Comparison of ENCODE assay signal across 9 mouse cellular contexts in genomic region chr15:99083258-99083657, GRCm38 (mm10). TPM values are rescaled to one million over a fixed set of nuclear protein-coding genes. Genes with fewer than 3 reads are reported as not detected.
A peak's percentile ranks its signal among the peaks of the same experiment; 100 is the strongest.
DNase-seq lines count a peak whose midpoint lies in the region; ATAC-seq and TF ChIP-seq lines count a peak whose summit lies in the region.
"Had no signal": no experiment of that assay in that cellular context is flagged by ENCODE, and none has a peak within 500 bp of the region (broad histone marks: within the 10 kb centered on the region; RNA-seq: fewer than 3 reads in every experiment).

No protein-coding gene starts in this region.

- H3K9me3 ChIP-seq in kidney, embryonic 16.5 days (ENCODE audit: low read length), result no peaks in the 10 kb centered on the region
- no peaks in the 10 kb centered on the region for H3K9me3 ChIP-seq in ES-Bruce4 (replicated peaks; ENCODE audit: control insufficient read depth, insufficient read depth, low read length, poor library complexity, severe bottlenecking)
- no peaks in the 10 kb centered on the region for H3K9me3 ChIP-seq in embryonic facial prominence, embryonic 10.5 days
- H3K9me3 ChIP-seq: limb, embryonic 15.5 days had no signal

- H3K4me1 ChIP-seq in kidney, embryonic 16.5 days (ENCODE audit: insufficient read depth, low read length), result peaks cover 21% of the 10 kb centered on the region
- H3K4me1 ChIP-seq in ES-Bruce4 (ENCODE audit: control insufficient read depth, insufficient read depth, low read length), result peaks cover 2% of the 10 kb centered on the region
- peaks cover 30% of the 10 kb centered on the region for H3K4me1 ChIP-seq in embryonic facial prominence, embryonic 10.5 days
- 0 out of 2 replicates have a peak, but pooled peaks cover 2% of the 10 kb centered on the region for H3K4me1 ChIP-seq in lung, adult 2 months (ENCODE audit: control insufficient read depth, insufficient read depth, low read length)

- no peak overlapping the region for H3K27ac ChIP-seq in kidney, embryonic 16.5 days (ENCODE audit: low read length)
- no peak overlapping the region for H3K27ac ChIP-seq in ES-Bruce4 (ENCODE audit: insufficient read depth, low read length)
- H3K27ac ChIP-seq in embryonic facial prominence, embryonic 10.5 days (replicated peaks), result no peak overlapping the region
- H3K27ac ChIP-seq: limb, embryonic 15.5 days had no signal

- no peak overlapping the region for H3K9ac ChIP-seq in kidney, embryonic 16.5 days (replicated peaks; ENCODE audit: low read length)
- H3K9ac ChIP-seq in ES-Bruce4 (ENCODE audit: low read depth, poor library complexity, severe bottlenecking), result no peak overlapping the region
- H3K9ac ChIP-seq: limb, embryonic 15.5 days had no signal

- WGBS in kidney, embryonic 16.5 days, result 72% methylated on average over 9 of the region's 9 CpGs
- WGBS in embryonic facial prominence, embryonic 10.5 days, result 71% methylated on average over 9 of the region's 9 CpGs
- 63% methylated on average over 9 of the region's 9 CpGs for WGBS in lung, adult 2 months

- TF ChIP-seq CTCF in ES-Bruce4 (IDR thresholded peaks at IDR 0.05; ENCODE audit: low read depth, low read length), result peak; percentile 72
- TF ChIP-seq CTCF in lung, adult 2 months (IDR thresholded peaks at IDR 0.05; ENCODE audit: insufficient read depth, low read length), result peak; percentile 76

- peak; percentile 70 for DNase-seq in kidney, adult 9 months
- DNase-seq in B cell, adult 2 months, result peak; percentile 54 to 58
- DNase-seq in embryonic facial prominence, embryonic 10.5 days (ENCODE audit: low spot score), result peak; percentile 48
- DNase-seq in lung, adult 2 months, result peak; percentile 41

- TF ChIP-seq POLR2A in ES-Bruce4 (IDR thresholded peaks at IDR 0.05; ENCODE audit: insufficient read depth, low read length), result no peak
- no peak for TF ChIP-seq POLR2A in lung, adult 2 months (IDR thresholded peaks at IDR 0.05; ENCODE audit: borderline replicate concordance, extremely low read depth, low read depth, low read length)

- no peak overlapping the region for H3K4me2 ChIP-seq in kidney, embryonic 16.5 days (replicated peaks; ENCODE audit: low read depth, low read length)
- H3K4me2 ChIP-seq: limb, embryonic 15.5 days had no signal

- no peak for TF ChIP-seq EP300 in ES-Bruce4 (IDR thresholded peaks at IDR 0.05; ENCODE audit: insufficient read depth, low read depth, low read length)

- peaks cover 39% of the 10 kb centered on the region for H3K27me3 ChIP-seq in kidney, embryonic 16.5 days (ENCODE audit: insufficient read depth, low read length)
- no peaks in the 10 kb centered on the region for H3K27me3 ChIP-seq in ES-Bruce4 (ENCODE audit: control insufficient read depth, insufficient read depth, low read length, poor library complexity, severe bottlenecking)
- H3K27me3 ChIP-seq in embryonic facial prominence, embryonic 10.5 days (replicated peaks; ENCODE audit: low read depth, poor library complexity, severe bottlenecking), result peaks cover 62% of the 10 kb centered on the region

- H3K4me3 ChIP-seq in kidney, embryonic 16.5 days (ENCODE audit: low read length), result no peak overlapping the region
- H3K4me3 ChIP-seq in ES-Bruce4 (ENCODE audit: low read depth, low read length), result no peak overlapping the region
- H3K4me3 ChIP-seq in embryonic facial prominence, embryonic 10.5 days, result peak overlapping the region; percentile 37; the same call in 1 of the 2 replicates
- no peak overlapping the region for H3K4me3 ChIP-seq in lung, adult 2 months (replicated peaks; ENCODE audit: extremely low read depth, low read depth, low read length)
- H3K4me3 ChIP-seq: erythroblast, embryonic 14.5 days; limb, embryonic 15.5 days had no signal

- no peak; the same call in 1 of the 2 replicates for ATAC-seq in kidney, embryonic 16.5 days (ENCODE audit: low FRiP score, low TSS enrichment)
- no peak for ATAC-seq in erythroblast, adult 5-6 weeks (replicated peaks; ENCODE audit: low FRiP score, poor library complexity, severe bottlenecking)

- H3K36me3 ChIP-seq in kidney, embryonic 16.5 days (ENCODE audit: insufficient read depth, low read length), result peaks cover 29% of the 10 kb centered on the region
- H3K36me3 ChIP-seq in ES-Bruce4 (ENCODE audit: control insufficient read depth, insufficient read depth, low read length, poor library complexity, severe bottlenecking), result peaks cover 15% of the 10 kb centered on the region
- H3K36me3 ChIP-seq in embryonic facial prominence, embryonic 10.5 days (replicated peaks), result peaks cover 58% of the 10 kb centered on the region

RNA-seq across cellular contexts. Expression of gene C1ql4, which starts 4.4 kb away (rescaled TPM):
- 0.94 and 1.2 TPM in 2 replicates for polyA plus RNA-seq in kidney, embryonic 16.5 days (2015; fragmentation: Nextera tagmentation; extraction: Ambion mirVana)
- polyA plus RNA-seq in ES-Bruce4 (2011; ENCODE audit: insufficient read depth, insufficient read length, low read depth, missing spikeins), result 0.96 TPM in 1 of 2 replicates, not detected in the other
- 0.36 and 0.52 TPM in 2 replicates for polyA plus RNA-seq in embryonic facial prominence, embryonic 10.5 days (2016; fragmentation: Nextera tagmentation; extraction: Ambion mirVana)
- not detected in 2 replicates for polyA plus RNA-seq in lung, adult 2 months (2012; rRNA removed)
- total RNA-seq in erythroblast, adult 5-6 weeks (2015; ENCODE audit: low replicate concordance), result not detected in 2 replicates
- total RNA-seq in erythroblast, adult 5-6 weeks (2017; ENCODE audit: low replicate concordance), result not detected in 2 replicates
- polyA plus RNA-seq: erythroblast, embryonic 14.5 days; limb, embryonic 15.5 days had no signal

RNA-seq across cellular contexts. Expression of gene Troap, which starts 8.9 kb away (rescaled TPM):
- polyA plus RNA-seq in kidney, embryonic 16.5 days (2015; fragmentation: Nextera tagmentation; extraction: Ambion mirVana), result 35.8 and 45.8 TPM in 2 replicates
- polyA plus RNA-seq in ES-Bruce4 (2011; ENCODE audit: insufficient read depth, insufficient read length, low read depth, missing spikeins), result 43.3 and 46.5 TPM in 2 replicates
- polyA plus RNA-seq in embryonic facial prominence, embryonic 10.5 days (2016; fragmentation: Nextera tagmentation; extraction: Ambion mirVana), result 49.8 and 53.1 TPM in 2 replicates
- polyA plus RNA-seq in lung, adult 2 months (2012; rRNA removed), result 0.84 and 1.3 TPM in 2 replicates
- total RNA-seq in erythroblast, adult 5-6 weeks (2015; ENCODE audit: low replicate concordance), result 11.9 and 21.7 TPM in 2 replicates
- 20.4 and 28.1 TPM in 2 replicates for total RNA-seq in erythroblast, adult 5-6 weeks (2017; ENCODE audit: low replicate concordance)

RNA-seq across cellular contexts. Expression of gene Dnajc22, which starts 9.7 kb away (rescaled TPM):
- polyA plus RNA-seq in kidney, embryonic 16.5 days (2015; fragmentation: Nextera tagmentation; extraction: Ambion mirVana), result 8.0 and 10.0 TPM in 2 replicates
- 5.0 and 5.4 TPM in 2 replicates for polyA plus RNA-seq in ES-Bruce4 (2011; ENCODE audit: insufficient read depth, insufficient read length, low read depth, missing spikeins)
- polyA plus RNA-seq in embryonic facial prominence, embryonic 10.5 days (2016; fragmentation: Nextera tagmentation; extraction: Ambion mirVana), result 1.1 and 1.6 TPM in 2 replicates
- polyA plus RNA-seq in lung, adult 2 months (2012; rRNA removed), result 0.23 and 0.53 TPM in 2 replicates
- total RNA-seq in erythroblast, adult 5-6 weeks (2015; ENCODE audit: low replicate concordance), result not detected in 2 replicates
- not detected in 2 replicates for total RNA-seq in erythroblast, adult 5-6 weeks (2017; ENCODE audit: low replicate concordance)

RNA-seq across cellular contexts. Expression of gene Prph, which starts 28.3 kb away (rescaled TPM):
- 3.3 and 5.8 TPM in 2 replicates for polyA plus RNA-seq in kidney, embryonic 16.5 days (2015; fragmentation: Nextera tagmentation; extraction: Ambion mirVana)
- 8.0 and 11.5 TPM in 2 replicates for polyA plus RNA-seq in ES-Bruce4 (2011; ENCODE audit: insufficient read depth, insufficient read length, low read depth, missing spikeins)
- polyA plus RNA-seq in embryonic facial prominence, embryonic 10.5 days (2016; fragmentation: Nextera tagmentation; extraction: Ambion mirVana), result 3.7 and 6.3 TPM in 2 replicates
- polyA plus RNA-seq in lung, adult 2 months (2012; rRNA removed), result 0.71 and 1.0 TPM in 2 replicates
- not detected in 2 replicates for total RNA-seq in erythroblast, adult 5-6 weeks (2015; ENCODE audit: low replicate concordance)
- total RNA-seq in erythroblast, adult 5-6 weeks (2017; ENCODE audit: low replicate concordance), result not detected in 2 replicates
- polyA plus RNA-seq: erythroblast, embryonic 14.5 days had no signal

RNA-seq across cellular contexts. Expression of gene Spats2, which starts 42.5 kb away (rescaled TPM):
- polyA plus RNA-seq in kidney, embryonic 16.5 days (2015; fragmentation: Nextera tagmentation; extraction: Ambion mirVana), result 42.1 and 42.9 TPM in 2 replicates
- 60.7 and 65.1 TPM in 2 replicates for polyA plus RNA-seq in ES-Bruce4 (2011; ENCODE audit: insufficient read depth, insufficient read length, low read depth, missing spikeins)
- 60.1 and 62.1 TPM in 2 replicates for polyA plus RNA-seq in embryonic facial prominence, embryonic 10.5 days (2016; fragmentation: Nextera tagmentation; extraction: Ambion mirVana)
- polyA plus RNA-seq in lung, adult 2 months (2012; rRNA removed), result 7.1 and 10.6 TPM in 2 replicates
- total RNA-seq in erythroblast, adult 5-6 weeks (2015; ENCODE audit: low replicate concordance), result not detected in 2 replicates
- total RNA-seq in erythroblast, adult 5-6 weeks (2017; ENCODE audit: low replicate concordance), result 2.6 TPM in 1 of 2 replicates, not detected in the other

Comparison
In these comparisons a context has a peak if more than half of its experiments do, and no peak if none do; other contexts are left out.
1. RNA of gene Troap, which starts 8.9 kb away (polyA plus RNA-seq): 49.8 to 53.1 TPM in embryonic facial prominence, embryonic 10.5 days, 43.3 to 46.5 TPM in ES-Bruce4 and 35.8 to 45.8 TPM in kidney, embryonic 16.5 days; 0.84 to 1.3 TPM in lung, adult 2 months; every median in the first group is over 10 times any median in the second.
2. Peak in every context shown above with its lines, with median percentiles within 50 percentile points of each other: DNase-seq.